Mouse (Mus musculus): Measurements from ENCODE around the gene Helz2. TPM values are rescaled to one million over a fixed set of nuclear protein-coding genes. Genes with fewer than 3 reads are reported as not detected.
"Not testable (repeated sequence)": the region's sequence is repeated elsewhere in the genome, so short reads cannot be mapped to it uniquely, and the experiment has no call there.

The Helz2 gene
- total RNA-seq, 2 experiments from 2014 or later = 1.8 to 2.1 TPM

GRCm38 (mm10) chr2:181201606-181202005, 40.2 kb downstream of the Helz2 start:
- no peak for DNase-seq (ENCODE audit: extremely low spot score in 1 of 2, low spot score in 1 of 2)

GRCm38 (mm10) chr2:181196628-181197300, 45.1 kb downstream of the Helz2 start:
- no peak for DNase-seq (ENCODE audit: extremely low spot score in 1 of 2, low spot score in 1 of 2)

GRCm38 (mm10) chr2:181193044-181193443, 48.8 kb downstream of the Helz2 start:
- DNase-seq (ENCODE audit: extremely low spot score in 1 of 2, low spot score in 1 of 2) = no peak

GRCm38 (mm10) chr2:181191936-181192335, 49.9 kb downstream of the Helz2 start:
- DNase-seq (ENCODE audit: extremely low spot score in 1 of 2, low spot score in 1 of 2) = no peak

GRCm38 (mm10) chr2:181191385-181191784, 50.4 kb downstream of the Helz2 start:
- not testable (repeated sequence) for DNase-seq (ENCODE audit: extremely low spot score in 1 of 2, low spot score in 1 of 2)

- no peak for DNase-seq (ENCODE audit: extremely low spot score in 1 of 2, low spot score in 1 of 2)
Observed at GRCm38 (mm10) chr2:181189321-181189720, 52.5 kb downstream of the Helz2 start.

- no peak for DNase-seq (ENCODE audit: extremely low spot score in 1 of 2, low spot score in 1 of 2)
Observed at GRCm38 (mm10) chr2:181188681-181189080, 53.1 kb downstream of the Helz2 start.

GRCm38 (mm10) chr2:181187121-181188000, 54.5 kb downstream of the Helz2 start, which contains the start of gene Ppdpf:
Gene Ppdpf, plus strand, starts transcription at chr2:181187247.
- DNase-seq (ENCODE audit: extremely low spot score in 1 of 2, low spot score in 1 of 2) = peak; percentile 77 to 87

GRCm38 (mm10) chr2:181186635-181187034, 55.2 kb downstream of the Helz2 start:
- peak; percentile 74 to 87 for DNase-seq (ENCODE audit: extremely low spot score in 1 of 2, low spot score in 1 of 2)

- no peak for DNase-seq (ENCODE audit: extremely low spot score in 1 of 2, low spot score in 1 of 2)
Observed at GRCm38 (mm10) chr2:181180898-181181297, 60.9 kb downstream of the Helz2 start.

GRCm38 (mm10) chr2:181178471-181178870, 63.4 kb downstream of the Helz2 start:
- no peak for DNase-seq (ENCODE audit: extremely low spot score in 1 of 2, low spot score in 1 of 2)

- no peak for DNase-seq (ENCODE audit: extremely low spot score in 1 of 2, low spot score in 1 of 2)
Observed at GRCm38 (mm10) chr2:181178015-181178414, 63.8 kb downstream of the Helz2 start.

Other genes starting within 250 kb of the Helz2 start
- 10 to 100 TPM; 15.8 to 17.8 TPM for gene Chrna4, start 198.5 kb downstream of the Helz2 start, total RNA-seq (2021)
- 100 to 1,000 TPM; 277 to 291 TPM for gene Kcnq2, start 106.7 kb downstream of the Helz2 start, total RNA-seq (2021)
- 1,000 to 10,000 TPM; 1,080 to 1,201 TPM for gene Eef1a2, start 85.0 kb downstream of the Helz2 start, total RNA-seq (2021)
- gene Ppdpf, start 54.8 kb downstream of the Helz2 start, total RNA-seq (2021) = 100 to 1,000 TPM; 110 to 113 TPM
- gene Ptk6, start 39.2 kb downstream of the Helz2 start, total RNA-seq (2021) = not detected
- under 1 TPM; 0.22 to 0.42 TPM for gene Srms, start 28.8 kb downstream of the Helz2 start, total RNA-seq (2021)
- not detected for gene Fndc11, start 22.0 kb downstream of the Helz2 start, total RNA-seq (2021)
- gene Gmeb2, start 46.0 kb upstream of the Helz2 start, total RNA-seq (2021) = 10 to 100 TPM; 16.7 to 21.1 TPM
- gene Stmn3, start 72.5 kb upstream of the Helz2 start, total RNA-seq (2021) = 100 to 1,000 TPM; 567 to 677 TPM
- gene Rtel1, start 77.7 kb upstream of the Helz2 start, total RNA-seq (2021) = 10 to 100 TPM; 27.3 to 34.9 TPM
- 10 to 100 TPM; 64.9 to 73.6 TPM for gene Zgpat, start 122.9 kb upstream of the Helz2 start, total RNA-seq (2021)
- 10 to 100 TPM; 41.0 to 47.0 TPM for gene Arfrp1, start 123.4 kb upstream of the Helz2 start, total RNA-seq (2021)
- gene Lime1, start 138.1 kb upstream of the Helz2 start, total RNA-seq (2021) = 10 to 100 TPM; 36.1 to 42.0 TPM
- 1 to 10 TPM; 6.7 to 7.3 TPM for gene Zbtb46, start 217.4 kb upstream of the Helz2 start, total RNA-seq (2021)